Mouse (Mus musculus): ENCODE measurements around the gene Lama1.

- TF ChIP-seq CTCF (IDR thresholded peaks at IDR 0.05; ENCODE audit: control insufficient read depth, insufficient read depth, low read length) (no peak), POLR2A (IDR thresholded peaks at IDR 0.05; ENCODE audit: borderline replicate concordance, control insufficient read depth, low read depth, low read length) (no peak)
Observed at GRCm38 (mm10) chr17:67731096-67731495, 34.0 kb downstream of the Lama1 start.
